Mouse (Mus musculus) intestine, embryonic 16.5 days (tissue): ENCODE measurements around the gene Tcp10b. TPM values are rescaled to one million over a fixed set of nuclear protein-coding genes. Genes with fewer than 3 reads are reported as not detected.
A peak's percentile ranks its signal among the peaks of the same experiment; 100 is the strongest.
"Not testable (repeated sequence)": the region's sequence is repeated elsewhere in the genome, so short reads cannot be mapped to it uniquely, and the experiment has no call there.

Experiments used
- ATAC-seq: fragments of 200-750 bp; cut with Nextera tagmentation; 2 replicates; pipeline ENCODE4 v1.8.0; 2017; ENCODE audit warnings: moderate TSS enrichment, moderate library complexity
- H3K27ac ChIP-seq: fragments of 300-500 bp; sonication (generic); 2 replicates; pipeline ENCODE4 v1.5.1; 2014; ENCODE audit warnings: mild to moderate bottlenecking, low read length
- H3K27me3 ChIP-seq: fragments of 300-500 bp; sonication (generic); replicated peaks from 2 replicates; pipeline ENCODE4 v1.6.1; 2014; ENCODE audit warnings: low read length, control low read depth, mixed read lengths; ENCODE audit not compliant: control insufficient read depth, insufficient read depth
- H3K36me3 ChIP-seq: fragments of 300-500 bp; sonication (generic); 2 replicates; pipeline ENCODE4 v1.6.1; 2014; ENCODE audit warnings: low read length, control low read depth; ENCODE audit not compliant: control insufficient read depth, insufficient read depth
- H3K4me1 ChIP-seq: fragments of 300-500 bp; sonication (generic); 2 replicates; pipeline ENCODE4 v1.6.1; 2014; ENCODE audit warnings: low read length, control low read depth, mixed read lengths; ENCODE audit not compliant: control insufficient read depth, insufficient read depth
- H3K4me2 ChIP-seq: fragments of 300-500 bp; sonication (generic); 2 replicates; pipeline ENCODE4 v1.6.1; 2014; ENCODE audit warnings: low read depth, low read length, control low read depth
- H3K4me3 ChIP-seq: fragments of 300-500 bp; sonication (generic); 2 replicates; pipeline ENCODE4 v1.5.1; 2014; ENCODE audit warnings: mild to moderate bottlenecking, low read length
- H3K9ac ChIP-seq: fragments of 300-500 bp; sonication (generic); 2 replicates; pipeline ENCODE4 v1.6.1; 2014; ENCODE audit warnings: low read depth, low read length
- H3K9me3 ChIP-seq: fragments of 300-500 bp; sonication (generic); 2 replicates; pipeline ENCODE4 v1.6.1; 2016; ENCODE audit warnings: low read length, control low read depth; ENCODE audit not compliant: control insufficient read depth
- WGBS: fragments of 180-500 bp; shearing (Covaris S2); extraction: QIAGEN DNeasy Blood & Tissue Kit; methylation state at CpG from one replicate; pipeline ENCODE4 v1.1.7; 2014; 5-methylcytosine and 5-hydroxymethylcytosine counted together
- polyA plus RNA-seq: library from polyadenylated mRNA; unstranded; fragments of >200 nt; fragmentation: Nextera tagmentation; extraction: Ambion mirVana; gene quantifications from 2 replicates; pipeline ENCODE4 v1.2.1, GENCODE M21; 2015

The Tcp10b gene
- 0.16 and 0.21 TPM in 2 replicates for polyA plus RNA-seq

GRCm38 (mm10) chr17:13060804-13061203, at the start of gene Tcp10b:
Gene Tcp10b, plus strand, starts transcription at chr17:13061104.
- 96% methylated on average over 4 of the region's 4 CpGs for WGBS
- not testable (repeated sequence) for H3K36me3 ChIP-seq, H3K27ac ChIP-seq, H3K27me3 ChIP-seq, H3K4me3 ChIP-seq, H3K4me1 ChIP-seq, ATAC-seq, H3K4me2 ChIP-seq, H3K9me3 ChIP-seq, H3K9ac ChIP-seq

- H3K4me2 ChIP-seq = no peak overlapping the region
- no peak overlapping the region for H3K4me3 ChIP-seq
- H3K4me1 ChIP-seq = peaks cover 6% of the 10 kb centered on the region; the same call in 1 of the 2 replicates
- no peaks in the 10 kb centered on the region for H3K9me3 ChIP-seq
- no peak overlapping the region for H3K27ac ChIP-seq
- 0 out of 2 replicates have a peak, but pooled peaks have one; percentile 36 for ATAC-seq
- H3K27me3 ChIP-seq = no peaks in the 10 kb centered on the region
- peaks cover 5% of the 10 kb centered on the region; the same call in 1 of the 2 replicates for H3K36me3 ChIP-seq
- no peak overlapping the region for H3K9ac ChIP-seq
- WGBS = 78% methylated on average over 3 of the region's 3 CpGs
These were observed 47.6 kb upstream of the Tcp10b start for GRCm38 (mm10) chr17:13013316-13013715.

DNA sequence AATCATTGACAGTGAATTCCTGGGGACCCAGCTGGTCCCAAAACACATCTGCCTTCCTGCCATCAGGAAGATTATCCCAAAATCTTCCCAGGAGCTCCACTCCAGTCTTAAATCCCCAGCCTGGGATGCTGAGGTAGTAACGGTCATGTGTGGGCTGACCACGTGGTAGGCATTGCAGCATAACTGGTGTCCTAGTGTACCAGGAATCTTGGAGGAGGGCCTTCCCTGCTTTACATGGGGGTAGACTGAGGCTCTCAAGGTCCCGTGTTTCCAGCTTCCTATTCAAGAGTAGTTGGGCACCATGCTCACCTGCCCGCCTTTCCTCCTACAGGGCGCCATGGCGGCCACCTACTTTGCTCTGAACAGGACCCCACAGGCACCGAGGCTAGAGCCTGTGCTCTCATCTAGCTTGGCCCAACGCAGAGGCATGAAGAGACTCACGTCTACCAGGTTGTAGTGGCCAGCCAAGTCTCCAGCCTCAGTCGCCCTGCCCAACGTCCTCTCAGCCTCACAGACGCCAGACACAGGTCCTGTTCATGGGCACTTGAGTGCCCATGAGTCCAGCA, 24.2 kb upstream of the Tcp10b start:
- not testable (repeated sequence) for H3K9ac ChIP-seq, H3K27me3 ChIP-seq, H3K4me1 ChIP-seq, H3K9me3 ChIP-seq, H3K4me2 ChIP-seq, H3K4me3 ChIP-seq, H3K27ac ChIP-seq, ATAC-seq, H3K36me3 ChIP-seq
- WGBS = 88% methylated on average over 3 of the region's 12 CpGs

GRCm38 (mm10) chr17:13043846-13044673, 16.8 kb upstream of the Tcp10b start:
- ATAC-seq = peak; percentile 73
- not testable (repeated sequence) for H3K9ac ChIP-seq, H3K27ac ChIP-seq, H3K9me3 ChIP-seq, H3K4me1 ChIP-seq, H3K27me3 ChIP-seq, H3K36me3 ChIP-seq, H3K4me3 ChIP-seq, H3K4me2 ChIP-seq
- WGBS = 10% methylated on average over 3 of the region's 4 CpGs

- ATAC-seq, H3K27me3 ChIP-seq, H3K27ac ChIP-seq, H3K9ac ChIP-seq, H3K4me1 ChIP-seq, H3K4me2 ChIP-seq, H3K9me3 ChIP-seq, H3K36me3 ChIP-seq, H3K4me3 ChIP-seq: not testable (repeated sequence)
- 100% methylated on average over 1 of the region's 8 CpGs for WGBS
These were observed 8.6 kb upstream of the Tcp10b start, which contains the start of gene Gpr31b for GRCm38 (mm10) chr17:13052124-13052813. Gene Gpr31b, minus strand, starts transcription at chr17:13052296.

DNA sequence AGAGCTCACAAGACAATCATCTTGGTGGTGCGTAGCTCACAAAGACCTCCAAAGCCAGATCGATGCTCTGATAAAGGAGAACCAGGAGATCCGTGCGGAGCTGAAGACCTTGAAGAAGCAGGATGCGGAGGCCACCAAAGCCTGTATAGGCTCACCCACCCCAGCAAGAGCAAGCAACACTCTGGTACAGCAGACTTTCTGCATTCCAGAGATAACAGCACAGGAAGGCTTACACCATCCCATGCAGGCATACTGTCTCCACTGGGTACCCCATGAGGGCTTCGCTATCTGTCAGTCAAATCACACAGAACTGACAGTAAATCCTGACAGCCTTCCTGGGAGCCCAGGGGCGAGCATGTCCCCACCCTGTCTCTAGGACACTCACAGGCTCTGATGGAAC, 2.0 kb downstream of the Tcp10b start:
- not testable (repeated sequence) for H3K9me3 ChIP-seq, H3K4me3 ChIP-seq, H3K27ac ChIP-seq, H3K9ac ChIP-seq, ATAC-seq, H3K4me1 ChIP-seq, H3K4me2 ChIP-seq, H3K36me3 ChIP-seq, H3K27me3 ChIP-seq
- 76% methylated on average over 4 of the region's 7 CpGs for WGBS

DNA sequence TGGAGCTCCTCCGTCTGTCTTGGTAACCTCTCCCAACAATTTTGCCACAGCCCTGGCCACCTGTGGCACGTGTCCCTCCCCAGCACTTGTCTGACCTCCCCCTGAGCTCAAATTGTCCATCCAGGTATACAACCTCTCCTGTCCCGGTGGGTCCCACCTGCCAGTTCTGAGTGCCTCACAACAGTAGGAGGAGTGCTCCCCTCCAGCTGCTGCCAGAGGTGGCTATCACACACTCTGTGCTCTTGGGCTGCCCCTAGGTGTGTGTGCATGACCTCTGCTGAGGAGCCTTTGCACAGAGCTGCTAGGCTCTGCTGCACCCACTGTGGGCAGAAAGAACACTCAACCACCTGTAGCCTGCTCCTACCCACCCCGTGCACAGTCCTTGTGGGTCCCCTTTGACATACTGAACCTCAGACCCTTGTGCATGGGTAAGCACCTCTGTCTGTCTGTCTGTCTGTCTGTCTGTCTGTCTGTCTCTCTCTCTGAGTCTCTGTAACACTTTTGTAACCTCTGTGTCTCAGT, 7.0 kb downstream of the Tcp10b start:
- H3K4me3 ChIP-seq, H3K9ac ChIP-seq, H3K4me2 ChIP-seq, H3K27ac ChIP-seq, H3K4me1 ChIP-seq, ATAC-seq, H3K9me3 ChIP-seq, H3K36me3 ChIP-seq, H3K27me3 ChIP-seq: not testable (repeated sequence)
- WGBS = 67% methylated on average over 1 of the region's 4 CpGs

- WGBS = 62% methylated on average over 3 of the region's 5 CpGs
- not testable (repeated sequence) for H3K36me3 ChIP-seq, H3K27ac ChIP-seq, H3K27me3 ChIP-seq, H3K9me3 ChIP-seq, ATAC-seq, H3K4me3 ChIP-seq, H3K4me2 ChIP-seq, H3K9ac ChIP-seq, H3K4me1 ChIP-seq
These were observed 8.3 kb downstream of the Tcp10b start for GRCm38 (mm10) chr17:13069227-13069626.

- H3K9ac ChIP-seq, H3K4me1 ChIP-seq, H3K9me3 ChIP-seq, H3K27ac ChIP-seq, H3K4me2 ChIP-seq, H3K4me3 ChIP-seq, ATAC-seq, H3K27me3 ChIP-seq, H3K36me3 ChIP-seq: not testable (repeated sequence)
- WGBS = no CpG with 5 or more reads among the region's 1 CpGs
These were observed 30.6 kb downstream of the Tcp10b start for GRCm38 (mm10) chr17:13091510-13091909.
